Mouse (Mus musculus): Measurements from ENCODE around the gene Mical3.

The Mical3 gene

GRCm38 (mm10) chr6:120964179-120964578, 166.6 kb downstream of the Mical3 start:
- DNase-seq (ENCODE audit: low spot score in 2 of 2), result no peak

GRCm38 (mm10) chr6:120960338-120961030, 170.3 kb downstream of the Mical3 start:
- no peak for DNase-seq (ENCODE audit: low spot score in 2 of 2)

GRCm38 (mm10) chr6:120957331-120957730, 173.5 kb downstream of the Mical3 start:
- DNase-seq (ENCODE audit: low spot score in 2 of 2), result no peak

- DNase-seq (ENCODE audit: low spot score in 2 of 2), result no peak
Measured at GRCm38 (mm10) chr6:120956259-120957161, 174.3 kb downstream of the Mical3 start.

GRCm38 (mm10) chr6:120955215-120955614, 175.6 kb downstream of the Mical3 start:
- DNase-seq (ENCODE audit: low spot score in 2 of 2), result no peak

- no peak for DNase-seq (ENCODE audit: low spot score in 2 of 2)
Measured at GRCm38 (mm10) chr6:120954241-120954640, 176.6 kb downstream of the Mical3 start.

- no peak for DNase-seq (ENCODE audit: low spot score in 2 of 2)
Measured at GRCm38 (mm10) chr6:120952475-120952874, 178.3 kb downstream of the Mical3 start.

- no peak for DNase-seq (ENCODE audit: low spot score in 2 of 2)
Measured at GRCm38 (mm10) chr6:120951311-120951710, 179.5 kb downstream of the Mical3 start.

- DNase-seq (ENCODE audit: low spot score in 2 of 2), result no peak
Measured at GRCm38 (mm10) chr6:120945510-120945909, 185.3 kb downstream of the Mical3 start.

- no peak for DNase-seq (ENCODE audit: low spot score in 2 of 2)
Measured at GRCm38 (mm10) chr6:120943964-120944363, 186.8 kb downstream of the Mical3 start.

- DNase-seq (ENCODE audit: low spot score in 2 of 2), result no peak
Measured at GRCm38 (mm10) chr6:120943551-120943950, 187.2 kb downstream of the Mical3 start.

- DNase-seq (ENCODE audit: low spot score in 2 of 2), result no peak
Measured at GRCm38 (mm10) chr6:120943079-120943478, 187.7 kb downstream of the Mical3 start.

- no peak for DNase-seq (ENCODE audit: low spot score in 2 of 2)
Measured at GRCm38 (mm10) chr6:120941575-120941974, 189.2 kb downstream of the Mical3 start.

GRCm38 (mm10) chr6:120941084-120941481, 189.7 kb downstream of the Mical3 start:
- no peak for DNase-seq (ENCODE audit: low spot score in 2 of 2)

GRCm38 (mm10) chr6:120940446-120941083, 190.2 kb downstream of the Mical3 start:
- no peak for DNase-seq (ENCODE audit: low spot score in 2 of 2)

GRCm38 (mm10) chr6:120939783-120940182, 191.0 kb downstream of the Mical3 start:
- no peak for DNase-seq (ENCODE audit: low spot score in 2 of 2)

GRCm38 (mm10) chr6:120938763-120939450, 191.9 kb downstream of the Mical3 start:
- DNase-seq (ENCODE audit: low spot score in 2 of 2), result no peak

- no peak for DNase-seq (ENCODE audit: low spot score in 2 of 2)
Measured at GRCm38 (mm10) chr6:120937999-120938608, 192.7 kb downstream of the Mical3 start.

- no peak for DNase-seq (ENCODE audit: low spot score in 2 of 2)
Measured at GRCm38 (mm10) chr6:120937104-120937617, 193.6 kb downstream of the Mical3 start.

- no peak for DNase-seq (ENCODE audit: low spot score in 2 of 2)
Measured at GRCm38 (mm10) chr6:120934176-120934575, 196.6 kb downstream of the Mical3 start.

- DNase-seq (ENCODE audit: low spot score in 2 of 2), result no peak
Measured at GRCm38 (mm10) chr6:120933670-120934069, 197.1 kb downstream of the Mical3 start.
